Mouse (Mus musculus): Measurements from ENCODE around the gene Tceal9.

- TF ChIP-seq CTCF (IDR thresholded peaks at IDR 0.05; ENCODE audit: low read depth, low read length) (peak; percentile 24; the same call in 1 of the 2 replicates), POLR2A (IDR thresholded peaks at IDR 0.05; ENCODE audit: extremely low read depth, insufficient read depth, low read length) (no peak)
These were observed 48.0 kb upstream of the Tceal9 start for GRCm38 (mm10) chrX:136196873-136197272.
